Mouse (Mus musculus) kidney, adult 2 months (tissue): ENCODE data around the gene Sgk1.

Experiments
- CTCF ChIP-seq: fragments of 200-500 bp; conservative IDR thresholded peaks from 2 replicates; pipeline ENCODE4 v1.5.1; 2011; ENCODE audit warnings: low read depth, mild to moderate bottlenecking, control low read depth, low read length, moderate library complexity, mixed read lengths; ENCODE audit not compliant: insufficient read depth, insufficient read length
- POLR2A ChIP-seq: fragments of 200-500 bp; IDR thresholded peaks from one replicate; pipeline ENCODE4 v1.6.1; 2011; ENCODE audit warnings: low read depth, low read length, control low read depth

DNA sequence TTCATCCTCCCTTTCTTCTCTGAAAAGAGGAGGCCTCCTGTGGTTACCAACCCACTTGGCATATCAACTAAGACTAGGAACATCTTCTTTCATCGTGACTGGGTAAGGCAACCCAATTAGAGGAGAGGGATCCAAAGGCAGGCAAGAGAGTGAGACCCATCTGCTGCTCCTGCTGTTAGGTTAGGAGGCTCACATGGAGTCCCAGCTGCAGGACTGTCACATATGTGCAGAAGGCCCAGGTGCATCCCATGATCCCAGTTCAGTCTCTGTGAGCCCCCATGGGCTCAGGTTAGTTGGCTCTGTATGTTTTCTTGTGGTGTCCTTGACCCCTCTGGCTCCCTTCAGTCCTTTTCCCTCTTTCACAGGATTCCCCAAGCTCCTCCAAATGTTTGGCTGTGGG, 32.8 kb downstream of the Sgk1 start:
- TF ChIP-seq CTCF (no peak), POLR2A (no peak)
